Mouse (Mus musculus): ENCODE results near the gene Gdf1.

GRCm38 (mm10) chr8:70285304-70285703 is 44.3 kb upstream of the Gdf1 start:
- TF ChIP-seq CTCF (conservative IDR thresholded peaks at IDR 0.05; ENCODE audit: low read length), result no peak
- no peak for TF ChIP-seq POU5F1 (IDR thresholded peaks at IDR 0.05; ENCODE audit: borderline replicate concordance, low read length)
- TF ChIP-seq NANOG (IDR thresholded peaks at IDR 0.05; ENCODE audit: borderline replicate concordance, low read length), result no peak
